Mouse (Mus musculus) MEL (cell line): Measurements from ENCODE around the gene Timeless. TPM values are rescaled to one million over a fixed set of nuclear protein-coding genes. Genes with fewer than 3 reads are reported as not detected.
A peak's percentile ranks its signal among the peaks of the same experiment; 100 is the strongest.

Experiments
- DNase-seq: peaks from one replicate; pipeline ENCODE4 v3.0.0; 2011; ENCODE audit warnings: low read depth, low spot score
- H3K27ac ChIP-seq: 2 replicates; pipeline ENCODE4 v1.5.1; 2012; ENCODE audit warnings: low read depth, mild to moderate bottlenecking, control low read depth, low read length, moderate library complexity; ENCODE audit not compliant: control insufficient read depth
- H3K27me3 ChIP-seq, 2 experiments: fragments of 150-350 bp in 1 of 2; sonication (generic) in 1 of 2; 2 replicates each; pipeline ENCODE4 v1.6.1; 2012; ENCODE audit warnings: low read length in 2 of 2, mild to moderate bottlenecking in 2 of 2, improper control_type of control experiment in 1 of 2, moderate library complexity in 1 of 2; ENCODE audit not compliant: insufficient read depth in 2 of 2, control insufficient read depth in 1 of 2
- H3K36me3 ChIP-seq, 2 experiments: 2 replicates each; pipeline ENCODE4 v1.6.1; 2012 to 2014; ENCODE audit warnings: low read length in 2 of 2, improper control_type of control experiment in 1 of 2, inconsistent platforms in 1 of 2, mild to moderate bottlenecking in 1 of 2; ENCODE audit not compliant: insufficient read depth in 2 of 2, control insufficient read depth in 1 of 2
- H3K4me1 ChIP-seq, 2 experiments: fragments of 150-350 bp in 1 of 2; sonication (generic) in 1 of 2; 2 replicates each; pipeline ENCODE4 v1.6.1; 2012; ENCODE audit warnings: low read length in 2 of 2, improper control_type of control experiment in 1 of 2, mild to moderate bottlenecking in 1 of 2; ENCODE audit not compliant: insufficient read depth in 2 of 2, control insufficient read depth in 1 of 2
- H3K4me3 ChIP-seq, 2 experiments: fragments of 150-350 bp in 1 of 2; sonication (generic) in 1 of 2; 2 replicates each; pipeline ENCODE4 v1.5.1; 2012; ENCODE audit warnings: low read depth in 2 of 2, low read length in 2 of 2, mild to moderate bottlenecking in 2 of 2, moderate library complexity in 2 of 2, control low read depth in 1 of 2, improper control_type of control experiment in 1 of 2; ENCODE audit not compliant: control insufficient read depth in 1 of 2, insufficient read depth in 1 of 2
- H3K79me2 ChIP-seq: 2 replicates; pipeline ENCODE4 v1.6.1; 2012; ENCODE audit warnings: mild to moderate bottlenecking, low read length, moderate library complexity; ENCODE audit not compliant: control insufficient read depth, poor library complexity, insufficient read depth
- H3K9ac ChIP-seq: 2 replicates; pipeline ENCODE4 v1.6.1; 2012; ENCODE audit warnings: low read depth, mild to moderate bottlenecking, control low read depth, low read length, moderate library complexity; ENCODE audit not compliant: control insufficient read depth, poor library complexity, severe bottlenecking
- H3K9me3 ChIP-seq: fragments of 150-350 bp; sonication (generic); replicated peaks from 2 replicates; pipeline ENCODE4 v1.6.1; 2012; ENCODE audit warnings: mild to moderate bottlenecking, low read length, improper control_type of control experiment, moderate library complexity; ENCODE audit not compliant: insufficient read depth
- BHLHE40 ChIP-seq: IDR thresholded peaks from 2 replicates; pipeline ENCODE4 v1.6.1; 2012; ENCODE audit warnings: low read depth, mild to moderate bottlenecking, inconsistent platforms, low read length, improper control_type of control experiment, borderline replicate concordance
- CHD1 ChIP-seq: IDR thresholded peaks from 2 replicates; pipeline ENCODE4 v1.6.1; 2012; ENCODE audit warnings: low read depth, mild to moderate bottlenecking, inconsistent platforms, low read length, improper control_type of control experiment
- CHD2 ChIP-seq: IDR thresholded peaks from 2 replicates; pipeline ENCODE4 v1.6.1; 2011; ENCODE audit warnings: low read length, improper control_type of control experiment
- CTCF ChIP-seq, 3 experiments: IDR thresholded peaks in 2 of 3; conservative IDR thresholded peaks in 1 of 3; 2 replicates each; pipeline ENCODE4 v1.5.1; 2011 to 2012; ENCODE audit warnings: low read length in 3 of 3, low read depth in 2 of 3, mild to moderate bottlenecking in 2 of 3, improper control_type of control experiment in 1 of 3, inconsistent platforms in 1 of 3, mixed read lengths in 1 of 3, moderate library complexity in 1 of 3; ENCODE audit not compliant: control insufficient read depth in 1 of 3, insufficient read depth in 1 of 3, poor library complexity in 1 of 3, severe bottlenecking in 1 of 3
- E2F4 ChIP-seq: IDR thresholded peaks from 2 replicates; pipeline ENCODE4 v1.6.1; 2011; ENCODE audit warnings: low read depth, low read length, improper control_type of control experiment, borderline replicate concordance
- EP300 ChIP-seq, 2 experiments: IDR thresholded peaks; 2 replicates each; pipeline ENCODE4 v1.6.1; 2011; ENCODE audit warnings: improper control_type of control experiment in 2 of 2, low read length in 2 of 2, low read depth in 1 of 2, mild to moderate bottlenecking in 1 of 2
- ETS1 ChIP-seq: IDR thresholded peaks from 2 replicates; pipeline ENCODE4 v1.6.1; 2012; ENCODE audit warnings: low read depth, mild to moderate bottlenecking, inconsistent platforms, low read length, improper control_type of control experiment, moderate library complexity
- GABPA ChIP-seq: IDR thresholded peaks from 2 replicates; pipeline ENCODE4 v1.6.1; 2012; ENCODE audit warnings: low read depth, mild to moderate bottlenecking, inconsistent platforms, low read length, improper control_type of control experiment, moderate library complexity
- GATA1 ChIP-seq: IDR thresholded peaks from 2 replicates; pipeline ENCODE4 v1.6.1; 2011; ENCODE audit warnings: low read depth, low read length, improper control_type of control experiment
- HCFC1 ChIP-seq: IDR thresholded peaks from 2 replicates; pipeline ENCODE4 v1.6.1; 2012; ENCODE audit warnings: low read depth, mild to moderate bottlenecking, inconsistent platforms, low read length, improper control_type of control experiment, moderate library complexity
- JUND ChIP-seq: IDR thresholded peaks from 2 replicates; pipeline ENCODE4 v1.6.1; 2011; ENCODE audit warnings: low read depth, mild to moderate bottlenecking, improper control_type of control experiment, low read length
- KAT2A ChIP-seq: conservative IDR thresholded peaks from 2 replicates; pipeline ENCODE4 v1.6.1; 2012; ENCODE audit warnings: low read depth, low read length, improper control_type of control experiment, inconsistent platforms
- MAFK ChIP-seq: IDR thresholded peaks from 2 replicates; pipeline ENCODE4 v1.6.1; 2011; ENCODE audit warnings: low read depth, mild to moderate bottlenecking, low read length, improper control_type of control experiment, borderline replicate concordance
- MAX ChIP-seq: IDR thresholded peaks from 2 replicates; pipeline ENCODE4 v1.6.1; 2011; ENCODE audit warnings: low read length, improper control_type of control experiment
- MAZ ChIP-seq: IDR thresholded peaks from 2 replicates; pipeline ENCODE4 v1.6.1; 2012; ENCODE audit warnings: low read depth, mild to moderate bottlenecking, inconsistent platforms, low read length, improper control_type of control experiment
- MEF2A ChIP-seq: IDR thresholded peaks from 2 replicates; pipeline ENCODE4 v1.6.1; 2014; ENCODE audit warnings: low read depth, mild to moderate bottlenecking, inconsistent platforms, low read length, improper control_type of control experiment; ENCODE audit not compliant: poor library complexity, insufficient replicate concordance, severe bottlenecking; ENCODE audit errors: extremely low read depth
- MXI1 ChIP-seq: IDR thresholded peaks from 2 replicates; pipeline ENCODE4 v1.6.1; 2011; ENCODE audit warnings: mild to moderate bottlenecking, low read depth, low read length, improper control_type of control experiment
- MYB ChIP-seq: IDR thresholded peaks from 2 replicates; pipeline ENCODE4 v1.6.1; 2011; ENCODE audit warnings: mild to moderate bottlenecking, low read depth, low read length, improper control_type of control experiment
- MYC ChIP-seq: IDR thresholded peaks from 2 replicates; pipeline ENCODE4 v1.6.1; 2011; ENCODE audit warnings: low read depth, mild to moderate bottlenecking, low read length, improper control_type of control experiment, moderate library complexity
- NELFE ChIP-seq: IDR thresholded peaks from 2 replicates; pipeline ENCODE4 v1.6.1; 2011; ENCODE audit warnings: low read depth, low read length, improper control_type of control experiment
- NRF1 ChIP-seq: IDR thresholded peaks from 2 replicates; pipeline ENCODE4 v1.6.1; 2014; ENCODE audit warnings: low read depth, mild to moderate bottlenecking, inconsistent platforms, low read length, improper control_type of control experiment, moderate library complexity; ENCODE audit not compliant: poor library complexity, insufficient read depth, severe bottlenecking
- POLR2A ChIP-seq, 2 experiments: IDR thresholded peaks; 2 replicates each; pipeline ENCODE4 v1.6.1; 2011 to 2012; ENCODE audit warnings: low read length in 2 of 2, mild to moderate bottlenecking in 2 of 2, control low read depth in 1 of 2, improper control_type of control experiment in 1 of 2, low read depth in 1 of 2, moderate library complexity in 1 of 2; ENCODE audit not compliant: control insufficient read depth in 1 of 2, insufficient read depth in 1 of 2, poor library complexity in 1 of 2
- POLR2AphosphoS5 ChIP-seq: IDR thresholded peaks from 2 replicates; pipeline ENCODE4 v1.6.1; 2012; ENCODE audit warnings: low read depth, borderline replicate concordance, mild to moderate bottlenecking, inconsistent platforms, low read length, moderate library complexity, mixed read lengths
- RAD21 ChIP-seq: IDR thresholded peaks from 2 replicates; pipeline ENCODE4 v1.6.1; 2011; ENCODE audit warnings: mild to moderate bottlenecking, low read depth, low read length, improper control_type of control experiment
- RCOR1 ChIP-seq: IDR thresholded peaks from 2 replicates; pipeline ENCODE4 v1.6.1; 2012; ENCODE audit warnings: low read depth, mild to moderate bottlenecking, inconsistent platforms, low read length, improper control_type of control experiment
- SIN3A ChIP-seq: IDR thresholded peaks from 2 replicates; pipeline ENCODE4 v1.6.1; 2012; ENCODE audit warnings: low read length, improper control_type of control experiment, inconsistent platforms
- SMC3 ChIP-seq: IDR thresholded peaks from 2 replicates; pipeline ENCODE4 v1.6.1; 2011; ENCODE audit warnings: low read depth, low read length, improper control_type of control experiment
- TAL1 ChIP-seq: IDR thresholded peaks from 2 replicates; pipeline ENCODE4 v1.6.1; 2012; ENCODE audit warnings: mild to moderate bottlenecking, inconsistent platforms, low read length, moderate library complexity, mixed read lengths
- TBP ChIP-seq: IDR thresholded peaks from 2 replicates; pipeline ENCODE4 v1.8.0; 2011; ENCODE audit warnings: low read depth, low read length, improper control_type of control experiment
- TCF12 ChIP-seq: IDR thresholded peaks from 2 replicates; pipeline ENCODE4 v1.6.1; 2014; ENCODE audit warnings: low read depth, mild to moderate bottlenecking, inconsistent platforms, low read length, improper control_type of control experiment, moderate library complexity
- UBTF ChIP-seq: IDR thresholded peaks from 2 replicates; pipeline ENCODE4 v1.6.1; 2012; ENCODE audit warnings: low read depth, mild to moderate bottlenecking, inconsistent platforms, low read length, improper control_type of control experiment, moderate library complexity, borderline replicate concordance; ENCODE audit not compliant: insufficient read depth
- USF1 ChIP-seq: IDR thresholded peaks from 2 replicates; pipeline ENCODE4 v1.6.1; 2014; ENCODE audit warnings: low read depth, mild to moderate bottlenecking, inconsistent platforms, low read length, improper control_type of control experiment, moderate library complexity
- USF2 ChIP-seq, 2 experiments: IDR thresholded peaks; 2 replicates each; pipeline ENCODE4 v1.6.1; 2011 to 2012; ENCODE audit warnings: improper control_type of control experiment in 2 of 2, low read length in 2 of 2, borderline replicate concordance in 1 of 2, inconsistent platforms in 1 of 2, low read depth in 1 of 2, mild to moderate bottlenecking in 1 of 2; ENCODE audit not compliant: insufficient read depth in 1 of 2
- ZC3H11A ChIP-seq: IDR thresholded peaks from 2 replicates; pipeline ENCODE4 v1.6.1; 2012; ENCODE audit warnings: low read depth, mild to moderate bottlenecking, inconsistent platforms, low read length, improper control_type of control experiment
- ZKSCAN1 ChIP-seq: IDR thresholded peaks from 2 replicates; pipeline ENCODE4 v1.6.1; 2012; ENCODE audit warnings: low read depth, mild to moderate bottlenecking, inconsistent platforms, low read length, improper control_type of control experiment, moderate library complexity
- ZMIZ1 ChIP-seq: IDR thresholded peaks from 2 replicates; pipeline ENCODE4 v1.6.1; 2012; ENCODE audit warnings: low read depth, mild to moderate bottlenecking, inconsistent platforms, low read length, improper control_type of control experiment, moderate library complexity
- ZNF384 ChIP-seq: IDR thresholded peaks from 2 replicates; pipeline ENCODE4 v1.6.1; 2012; ENCODE audit warnings: low read depth, mild to moderate bottlenecking, inconsistent platforms, low read length, improper control_type of control experiment
- polyA plus RNA-seq, 2 experiments: library from polyadenylated mRNA; stranded (reverse) in 1 of 2; unstranded in 1 of 2; fragments of >175 nt in 1 of 2; fragments of >200 nt in 1 of 2; gene quantifications; 2 replicates each; pipeline versions ENCODE4 v1.2.1 to v1.2.4; 2012; ENCODE audit warnings: low replicate concordance in 2 of 2, low read depth in 1 of 2; ENCODE audit not compliant: insufficient read length in 2 of 2, insufficient read depth in 1 of 2, missing spikeins in 1 of 2
- total RNA-seq: library from RNA; depleted of rRNA; stranded (reverse); fragments of 300-350 nt; gene quantifications from 2 replicates; pipeline ENCODE4 v1.2.3, GENCODE M21; 2012

Timeless gene
- total and polyA plus RNA-seq, 3 experiments = 49.3 to 627 (median 89.8) TPM

DNA sequence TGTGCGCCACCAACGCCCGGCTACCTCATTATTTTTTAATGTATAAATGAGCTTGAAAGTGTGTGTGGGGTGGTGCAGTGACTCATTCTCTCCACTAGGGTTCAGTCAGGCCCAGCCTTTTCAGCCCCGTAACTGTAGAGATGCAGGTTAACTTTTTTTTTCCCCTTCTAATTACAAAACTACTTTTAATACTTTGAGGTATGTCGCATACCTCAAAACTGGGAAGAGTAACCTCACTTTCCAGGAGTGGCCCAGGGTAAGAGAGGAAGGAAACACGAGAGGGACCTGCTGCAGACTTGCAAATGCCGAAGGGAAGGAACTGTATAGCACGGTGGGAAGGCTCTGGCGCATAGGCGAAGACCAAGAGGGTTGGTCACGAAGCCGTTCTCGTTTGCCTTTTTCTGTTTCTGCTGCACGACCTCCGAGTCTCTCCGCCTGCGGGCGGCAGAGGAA is 19.0 kb upstream of the Timeless start:
- peak overlapping the region; percentile 75 to 76 for H3K4me3 ChIP-seq
- peaks cover 2 to 21% of the 10 kb centered on the region in 2 experiments; a peak in 3 of 4 replicates for H3K4me1 ChIP-seq
- H3K27ac ChIP-seq = 0 out of 2 replicates have a peak overlapping the region, but pooled peaks have one; percentile 28
- peaks cover 0 to 14% of the 10 kb centered on the region in 2 experiments; a peak in 2 of 4 replicates for H3K36me3 ChIP-seq
- DNase-seq = peak; percentile 91
- H3K9ac ChIP-seq = peak overlapping the region; percentile 69
- no peaks in the 10 kb centered on the region for H3K27me3 ChIP-seq
- peaks cover 11% of the 10 kb centered on the region for H3K79me2 ChIP-seq
- no peaks in the 10 kb centered on the region for H3K9me3 ChIP-seq
- TF ChIP-seq MEF2A = no peak
- TF ChIP-seq POLR2AphosphoS5 = no peak
- no peak for TF ChIP-seq ZMIZ1
- no peak for TF ChIP-seq RCOR1
- no peak for TF ChIP-seq TAL1
- peak; percentile 99 for TF ChIP-seq TBP
- TF ChIP-seq EP300 (IDR thresholded peaks at IDR 0.05; ENCODE audit: low read depth in 1 of 2, low read length in 2 of 2) = no peak
- TF ChIP-seq NELFE = no peak
- no peak for TF ChIP-seq SIN3A
- peak; percentile 53 for TF ChIP-seq SMC3
- peak; percentile 75 for TF ChIP-seq RAD21
- no peak for TF ChIP-seq E2F4
- peak; percentile 51 for TF ChIP-seq HCFC1
- TF ChIP-seq ZKSCAN1 = no peak
- TF ChIP-seq MXI1 = no peak; the same call in 1 of the 2 replicates
- no peak for TF ChIP-seq CHD2
- TF ChIP-seq GATA1 = no peak
- peak; percentile 91 for TF ChIP-seq ZNF384
- no peak for TF ChIP-seq JUND
- no peak for TF ChIP-seq NRF1
- TF ChIP-seq CTCF (IDR thresholded peaks at IDR 0.05 in 2 of 3, conservative IDR thresholded peaks at IDR 0.05 in 1 of 3; ENCODE audit: control insufficient read depth in 1 of 3, insufficient read depth in 1 of 3, low read depth in 2 of 3, low read length in 3 of 3, poor library complexity in 1 of 3, severe bottlenecking in 1 of 3) = peak; percentile 59 to 80 (median 77)
- no peak for TF ChIP-seq BHLHE40
- no peak for TF ChIP-seq USF2 (IDR thresholded peaks at IDR 0.05; ENCODE audit: borderline replicate concordance in 1 of 2, insufficient read depth in 1 of 2, low read depth in 1 of 2, low read length in 2 of 2)
- TF ChIP-seq TCF12 = no peak
- no peak for TF ChIP-seq MAFK
- TF ChIP-seq UBTF = no peak
- no peak for TF ChIP-seq MAZ
- TF ChIP-seq ETS1 = no peak
- TF ChIP-seq GABPA = no peak
- no peak; the same call in 1 of the 2 replicates for TF ChIP-seq MAX
- TF ChIP-seq POLR2A (IDR thresholded peaks at IDR 0.05; ENCODE audit: control insufficient read depth in 1 of 2, insufficient read depth in 1 of 2, low read depth in 1 of 2, low read length in 2 of 2, poor library complexity in 1 of 2) = no peak
- TF ChIP-seq ZC3H11A = peak; percentile 39; the same call in 1 of the 2 replicates
- 0 out of 2 replicates have a peak, but pooled peaks have one; percentile 21 for TF ChIP-seq MYC
- no peak for TF ChIP-seq CHD1
- TF ChIP-seq KAT2A = no peak
- TF ChIP-seq USF1 = peak; percentile 25; the same call in 1 of the 2 replicates
- TF ChIP-seq MYB = no peak
